Mouse (Mus musculus) gastrocnemius, postnatal 10 days (tissue): ENCODE results near the gene Aplf. TPM values are rescaled to one million over a fixed set of nuclear protein-coding genes. Genes with fewer than 3 reads are reported as not detected.
A peak's percentile ranks its signal among the peaks of the same experiment; 100 is the strongest.

Experiments
- DNase-seq: peaks from one replicate; pipeline ENCODE4 v3.0.0; 2021; ENCODE audit warnings: mixed read lengths
- total RNA-seq, 2 experiments: library from RNA; stranded (reverse); gene quantifications; 2 replicates each; pipeline ENCODE4 v1.2.3; 2021

Aplf gene
- total RNA-seq, 2 experiments from 2014 or later = 3.2 to 3.9 TPM

DNA sequence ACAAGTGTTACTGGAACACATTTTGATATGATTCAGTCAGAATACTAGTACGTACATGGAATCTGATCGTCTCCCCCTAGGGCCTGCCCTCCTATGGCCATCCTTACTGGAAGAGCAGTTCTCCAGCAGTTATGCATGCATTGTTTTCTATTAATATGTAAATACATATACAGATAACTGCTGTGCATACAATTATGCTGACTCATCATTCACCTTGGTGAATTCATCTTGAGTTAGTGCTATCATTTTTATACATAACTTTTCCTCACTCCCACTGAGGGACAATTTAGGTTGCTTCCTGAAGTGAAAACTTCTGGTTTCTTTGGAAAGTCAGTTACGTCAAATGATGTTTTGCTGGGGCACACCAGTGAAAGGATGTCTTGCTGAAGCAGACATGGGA is 48.8 kb downstream of the Aplf start:
- DNase-seq = no peak

DNA sequence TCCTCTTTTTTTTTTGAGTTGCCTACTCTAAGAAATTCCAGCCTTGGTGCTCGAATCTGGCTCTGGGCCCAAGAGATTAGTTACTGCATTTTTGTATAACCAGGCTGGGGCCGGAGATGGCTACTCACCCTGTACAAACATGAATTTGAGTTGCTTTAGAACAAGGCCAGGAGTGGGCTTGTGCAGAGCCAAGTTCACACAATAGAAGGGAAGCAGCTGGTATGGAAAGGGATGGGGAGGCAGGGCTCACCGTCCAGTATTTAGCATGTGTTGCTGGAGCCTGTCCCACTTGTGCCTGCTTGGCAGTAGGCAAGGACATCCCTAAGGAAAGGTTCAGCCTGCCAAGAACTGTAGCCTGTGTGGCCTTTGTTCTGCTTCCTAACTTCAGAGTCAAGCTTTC is 50.7 kb downstream of the Aplf start:
- DNase-seq = peak; percentile 21

DNA sequence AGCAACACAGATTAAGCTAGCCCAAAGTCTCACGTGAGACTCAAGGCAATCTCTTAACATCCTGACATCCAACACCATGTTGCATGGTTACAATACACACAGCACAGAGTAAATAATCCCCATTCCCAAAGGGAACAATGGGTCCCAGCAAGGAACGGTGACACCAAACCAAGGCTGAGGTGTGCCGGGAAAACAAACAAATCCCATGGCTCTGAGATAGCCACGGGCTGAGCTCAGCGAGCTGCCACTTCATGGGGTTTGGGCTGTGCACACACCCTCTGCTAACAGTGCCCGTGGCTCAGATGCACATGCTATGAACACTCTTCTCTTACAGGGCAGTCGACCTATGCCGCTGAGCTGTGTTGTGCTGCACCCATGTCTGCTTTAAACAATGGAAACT is 54.0 kb downstream of the Aplf start:
- DNase-seq = no peak

GRCm38 (mm10) chr6:87615696-87616083 is 56.3 kb downstream of the Aplf start:
- no peak for DNase-seq

GRCm38 (mm10) chr6:87614794-87615695 is 56.9 kb downstream of the Aplf start:
- DNase-seq = peak; percentile 67

DNA sequence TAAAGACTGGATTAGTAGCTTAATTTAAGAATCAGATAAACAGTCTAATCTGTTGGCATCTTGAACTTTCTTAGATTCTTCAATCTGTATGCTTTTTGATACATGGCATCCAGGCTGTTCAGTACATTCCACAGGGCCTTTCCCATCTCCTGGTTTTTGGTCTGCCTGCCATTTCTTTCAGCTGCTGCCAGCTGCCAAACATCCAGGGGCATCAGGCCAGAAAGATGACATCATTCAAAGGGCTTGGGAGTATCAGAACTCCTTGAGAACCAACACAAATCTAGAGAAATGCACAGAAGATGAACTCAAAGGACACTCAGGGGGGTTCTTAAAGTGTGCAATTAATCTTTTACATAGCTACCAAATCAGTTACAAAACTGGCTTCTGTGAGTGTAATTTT is 72.2 kb downstream of the Aplf start:
- DNase-seq = peak; percentile 59

GRCm38 (mm10) chr6:87597116-87597833 is 74.7 kb downstream of the Aplf start:
- DNase-seq = no peak

DNA sequence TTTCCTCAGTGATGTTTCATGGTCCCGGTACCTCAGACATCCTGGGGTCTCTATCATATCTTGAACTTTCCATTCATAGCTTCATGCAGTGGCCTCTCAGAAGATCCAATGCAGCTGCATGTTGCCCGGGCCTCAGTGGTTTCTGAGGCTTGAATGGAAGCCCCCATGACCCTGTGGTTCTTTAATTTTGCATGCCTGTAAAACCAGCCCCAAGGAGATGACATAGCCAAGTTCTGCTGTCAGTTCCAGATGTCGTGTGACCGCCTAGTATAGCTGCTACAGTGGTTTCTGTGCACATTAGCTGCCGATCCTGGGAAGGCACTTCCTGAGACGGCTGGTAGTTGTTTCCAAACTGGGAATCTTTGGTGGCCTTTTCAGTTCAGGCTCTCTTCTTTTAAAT is 77.8 kb downstream of the Aplf start:
- no peak for DNase-seq

DNA sequence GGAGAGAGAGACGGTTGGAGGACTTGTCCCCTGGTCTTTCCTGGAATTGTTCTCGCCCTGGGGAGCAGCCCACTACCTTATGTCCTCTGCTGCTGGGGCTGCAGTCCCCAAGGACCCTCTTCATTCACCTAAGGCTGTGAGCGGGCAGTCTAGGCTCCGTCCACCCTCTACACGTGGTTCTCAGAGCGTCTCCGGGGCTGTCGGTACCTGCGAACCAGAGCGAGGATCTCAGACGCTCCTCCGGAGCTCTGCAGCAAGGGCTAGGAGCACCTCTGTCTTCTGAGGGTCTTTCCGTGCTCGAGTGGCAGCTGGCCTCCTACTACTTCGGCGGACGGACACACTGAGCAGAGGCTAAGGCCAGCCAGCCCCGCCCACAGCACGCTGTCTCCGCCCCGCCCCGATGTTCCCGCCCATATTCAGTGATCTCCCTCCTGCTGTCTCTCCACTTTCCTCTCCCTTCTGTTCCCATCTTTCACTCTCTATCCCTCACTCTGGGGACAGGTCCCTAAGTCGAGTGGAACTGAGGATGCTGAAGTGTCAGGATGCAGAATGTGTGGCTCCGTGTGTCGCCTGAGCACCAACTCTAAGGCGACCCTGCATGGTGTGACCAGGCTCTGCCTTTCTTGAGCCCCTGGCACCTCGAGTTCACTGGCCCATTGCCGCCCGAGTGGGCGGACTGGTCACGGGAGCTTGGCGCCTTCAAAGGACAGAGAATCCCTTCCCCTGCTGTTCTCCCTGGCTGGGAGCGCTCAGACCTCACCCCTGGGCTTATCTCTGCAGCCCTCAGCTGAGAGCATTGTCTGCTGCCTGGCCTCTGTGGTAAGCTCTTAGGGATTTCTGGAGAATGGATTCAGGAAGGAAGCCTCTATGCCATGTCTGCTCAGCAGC is 81.4 kb downstream of the Aplf start, which contains the start of gene Prokr1:
Prokr1 (minus strand) TSS at position 350 of the 888 bp plus-strand sequence.
- peak; percentile 61 for DNase-seq

DNA sequence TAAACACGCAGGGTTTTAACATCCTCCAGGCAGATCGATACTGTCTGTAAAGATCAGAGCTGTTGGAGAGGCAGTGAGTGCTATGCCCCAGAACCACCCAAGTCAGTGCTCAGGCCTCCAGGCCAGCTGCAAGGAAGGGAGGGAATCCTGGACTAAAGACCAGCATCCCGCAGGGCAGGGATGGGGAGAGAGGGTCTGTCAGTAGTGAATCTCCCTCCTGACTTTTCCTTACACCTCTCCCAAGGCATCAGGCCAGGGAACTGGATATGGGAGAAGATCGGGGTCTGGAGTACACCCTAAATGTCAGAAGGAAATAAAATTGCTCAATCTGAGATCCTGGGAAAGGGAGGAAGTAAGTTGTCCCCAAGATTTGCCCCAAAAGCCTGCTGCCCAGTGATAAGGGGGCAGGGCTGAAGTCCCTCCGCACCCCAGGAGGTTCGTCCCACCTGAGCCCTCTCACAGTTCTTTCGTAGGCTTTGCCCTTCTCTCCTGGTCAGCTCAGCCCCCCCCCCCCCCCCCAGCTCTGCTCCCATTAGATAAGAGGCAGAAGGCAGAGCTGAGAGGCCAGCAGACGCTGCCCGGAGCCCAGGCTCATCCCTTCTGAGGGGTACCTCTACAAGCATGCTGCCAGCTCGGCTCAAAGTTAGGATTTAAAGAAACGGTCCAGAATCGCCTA is 82.1 kb downstream of the Aplf start:
- no peak for DNase-seq

GRCm38 (mm10) chr6:87583991-87584390 is 88.0 kb downstream of the Aplf start:
- DNase-seq = no peak

DNA sequence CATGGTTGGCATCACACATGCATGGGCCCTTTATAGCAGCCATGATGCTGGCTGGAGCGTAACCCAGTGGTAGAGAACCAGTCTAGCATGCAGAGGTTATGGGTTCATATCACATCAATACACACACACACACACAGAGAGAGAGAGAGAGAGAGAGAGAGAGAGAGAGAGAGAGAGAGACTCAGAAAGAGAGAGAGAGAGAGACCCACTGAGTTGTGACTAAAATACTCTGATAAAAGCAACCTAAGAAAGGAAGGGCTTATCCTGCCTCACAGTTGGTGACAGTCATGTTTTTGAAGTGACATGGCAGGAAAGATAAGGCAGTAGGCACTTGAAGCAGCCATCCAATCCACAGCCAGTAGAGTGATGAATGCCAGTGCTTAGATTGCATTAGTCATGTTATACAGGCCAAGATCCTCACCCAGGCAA is 88.8 kb downstream of the Aplf start:
- DNase-seq = no peak

DNA sequence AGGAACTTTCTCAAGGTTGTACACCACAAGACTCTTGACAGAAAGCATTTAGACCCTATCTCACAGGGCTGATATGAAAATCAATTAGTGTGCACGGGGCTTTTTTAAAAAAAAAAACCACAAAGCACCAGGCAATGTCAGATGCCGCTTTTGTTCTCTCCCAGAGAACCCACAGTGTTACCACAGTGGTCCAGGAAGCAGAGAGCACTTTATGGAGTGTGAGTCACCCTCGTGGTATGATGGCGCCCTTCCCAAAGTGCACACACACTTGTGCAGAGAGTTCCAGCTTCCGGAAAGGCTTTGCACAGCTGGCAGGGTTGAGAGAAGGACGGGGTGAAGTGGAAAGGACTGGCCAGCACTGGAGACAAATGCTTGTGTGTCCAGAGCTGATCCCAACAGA is 89.5 kb downstream of the Aplf start:
- peak; percentile 62 for DNase-seq

- DNase-seq = no peak
These were observed 90.4 kb downstream of the Aplf start for GRCm38 (mm10) chr6:87581581-87581980.

GRCm38 (mm10) chr6:87581071-87581470 is 90.9 kb downstream of the Aplf start:
- DNase-seq = no peak

Other genes with a start within 250 kb of the Aplf start
- gene Bmp10, start 243.2 kb downstream of the Aplf start, total RNA-seq = not detected
- 1 to 10 TPM; 3.0 to 3.3 TPM for gene Arhgap25, start 138.9 kb downstream of the Aplf start, total RNA-seq
- 1 to 10 TPM; 3.1 to 3.5 TPM for gene Prokr1, start 81.5 kb downstream of the Aplf start, total RNA-seq
- gene Efcc1, start 58.7 kb upstream of the Aplf start, total RNA-seq = 1 to 10 TPM; 1.9 to 2.7 TPM
- gene Gp9, start 105.9 kb upstream of the Aplf start, total RNA-seq = not detected
- gene Rab43, start 140.0 kb upstream of the Aplf start, total RNA-seq = 10 to 100 TPM; 10.1 to 14.9 TPM
- gene Gm45140, start 163.6 kb upstream of the Aplf start, total RNA-seq = 1 to 10 TPM; 1.7 to 2.5 TPM
- 10 to 100 TPM; 22.0 to 26.9 TPM for gene Isy1, start 166.6 kb upstream of the Aplf start, total RNA-seq
- 100 to 1,000 TPM; 444 to 488 TPM for gene Cnbp, start 178.9 kb upstream of the Aplf start, total RNA-seq
- gene Copg1, start 215.6 kb upstream of the Aplf start, total RNA-seq = 10 to 100 TPM; 51.6 to 63.7 TPM
- 10 to 100 TPM in 1 of 2 experiments, 1 to 10 TPM in 1; 8.1 to 11.7 TPM for gene Hmces, start 241.7 kb upstream of the Aplf start, total RNA-seq